Mouse (Mus musculus) limb, embryonic 14.5 days (tissue): ENCODE measurements around the gene Lrrc75b. TPM values are rescaled to one million over a fixed set of nuclear protein-coding genes. Genes with fewer than 3 reads are reported as not detected.
"Not testable (repeated sequence)": the region's sequence is repeated elsewhere in the genome, so short reads cannot be mapped to it uniquely, and the experiment has no call there.

Experiments used
- ATAC-seq: fragments of 200-750 bp; cut with Nextera tagmentation; 2 replicates; pipeline ENCODE4 v1.8.0; 2017; ENCODE audit warnings: low read depth, moderate number of reproducible peaks, moderate TSS enrichment; ENCODE audit not compliant: low FRiP score
- DNase-seq: peaks from one replicate; pipeline ENCODE4 v3.0.0-alpha.2; 2015; ENCODE audit warnings: low spot score
- H3K27ac ChIP-seq: fragments of 300-500 bp; sonication (generic); replicated peaks from 2 replicates; pipeline ENCODE4 v1.5.1; 2014; ENCODE audit warnings: low read depth, mild to moderate bottlenecking, low read length, moderate library complexity, mixed read lengths
- H3K27me3 ChIP-seq: fragments of 300-500 bp; sonication (generic); 2 replicates; pipeline ENCODE4 v1.6.1; 2014; ENCODE audit warnings: low read length, mixed read lengths; ENCODE audit not compliant: control insufficient read depth, insufficient read depth
- H3K36me3 ChIP-seq: fragments of 300-500 bp; sonication (generic); 2 replicates; pipeline ENCODE4 v1.6.1; 2014; ENCODE audit warnings: mild to moderate bottlenecking, low read length, moderate library complexity, mixed read lengths; ENCODE audit not compliant: control insufficient read depth, insufficient read depth
- H3K4me1 ChIP-seq: fragments of 300-500 bp; sonication (generic); 2 replicates; pipeline ENCODE4 v1.6.1; 2014; ENCODE audit warnings: antibody characterized with exemption, low read length, mixed read lengths; ENCODE audit not compliant: control insufficient read depth, insufficient read depth
- H3K4me2 ChIP-seq: fragments of 300-500 bp; sonication (generic); replicated peaks from 2 replicates; pipeline ENCODE4 v1.6.1; 2014; ENCODE audit warnings: low read depth, mild to moderate bottlenecking, low read length, moderate library complexity; ENCODE audit not compliant: severe bottlenecking
- H3K4me3 ChIP-seq: fragments of 300-500 bp; sonication (generic); replicated peaks from 2 replicates; pipeline ENCODE4 v1.5.1; 2014; ENCODE audit warnings: low read length
- H3K9ac ChIP-seq: fragments of 300-500 bp; sonication (generic); 2 replicates; pipeline ENCODE4 v1.6.1; 2014; ENCODE audit warnings: mild to moderate bottlenecking, low read depth, low read length, moderate library complexity; ENCODE audit not compliant: severe bottlenecking
- H3K9me3 ChIP-seq: fragments of 300-500 bp; sonication (generic); 2 replicates; pipeline ENCODE4 v1.6.1; 2016; ENCODE audit warnings: low read length; ENCODE audit not compliant: control insufficient read depth
- POLR2A ChIP-seq: fragments of 200-500 bp; IDR thresholded peaks from 2 replicates; pipeline ENCODE4 v1.8.0; 2012; ENCODE audit warnings: inconsistent platforms, mild to moderate bottlenecking, moderate library complexity, borderline replicate concordance; ENCODE audit not compliant: insufficient read depth, insufficient read length; ENCODE audit errors: extremely low read depth
- WGBS: fragments of 180-500 bp; shearing (Covaris S2); extraction: QIAGEN DNeasy Blood & Tissue Kit; methylation state at CpG from one replicate; pipeline ENCODE4 v1.1.7; 2014; 5-methylcytosine and 5-hydroxymethylcytosine counted together
- polyA plus RNA-seq, 2 experiments: library from polyadenylated mRNA; depleted of rRNA in 1 of 2; stranded (reverse) in 1 of 2; unstranded in 1 of 2; fragments of >200 nt; fragmentation: Nextera tagmentation in 1 of 2; extraction: Ambion mirVana in 1 of 2; gene quantifications; 2 replicates each; pipeline versions ENCODE4 v1.2.1 to v1.2.3; 2012 to 2014

Gene Lrrc75b
- polyA plus RNA-seq, 2 experiments = 2.5 to 3.2 TPM

DNA sequence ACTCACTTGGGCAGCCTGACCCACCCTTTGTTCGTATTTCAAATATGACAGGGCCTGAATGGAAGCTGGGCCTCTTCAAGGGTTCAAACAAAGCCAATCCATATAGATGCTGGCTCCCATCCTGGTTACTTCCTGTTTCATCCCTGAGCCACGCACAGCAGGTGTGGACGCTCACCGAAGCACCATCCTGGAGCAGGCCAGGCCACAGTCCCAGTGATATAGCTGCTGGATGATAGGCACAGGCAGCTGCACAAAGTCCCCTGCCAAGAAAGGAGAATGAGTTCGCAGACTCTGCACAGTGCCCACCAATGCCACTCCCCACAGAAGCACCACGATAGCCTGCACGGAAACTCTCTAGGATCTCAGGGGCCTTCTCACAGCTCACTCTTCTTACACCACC lies 48.2 kb downstream of the Lrrc75b start:
- 92% methylated on average over 7 of the region's 7 CpGs for WGBS
- peaks cover 51% of the 10 kb centered on the region for H3K36me3 ChIP-seq

DNA sequence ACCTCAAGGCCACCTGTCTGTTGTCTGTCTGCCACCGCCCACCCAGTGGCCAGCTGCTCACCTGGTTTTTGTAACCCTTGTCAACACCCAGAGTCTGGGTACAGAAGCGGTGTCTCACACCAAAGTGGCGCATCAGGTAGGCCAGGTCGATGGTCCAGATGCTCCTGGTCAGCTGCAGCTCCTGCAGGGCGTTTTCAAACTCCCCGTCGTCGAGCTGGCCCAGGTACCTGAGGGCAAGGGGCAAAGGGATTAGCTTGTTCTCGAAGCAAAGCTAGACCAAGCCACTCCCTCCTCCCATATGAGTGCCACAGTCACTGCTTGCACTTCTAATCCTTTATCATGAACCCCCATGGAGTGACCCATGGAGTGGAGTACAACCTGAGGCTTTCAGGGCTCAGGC lies 49.1 kb downstream of the Lrrc75b start:
- Histone ChIP-seq H3K27ac (no peak overlapping the region), H3K36me3 (peaks cover 53% of the 10 kb centered on the region), H3K4me3 (no peak overlapping the region), H3K27me3 (no peaks in the 10 kb centered on the region), H3K4me1 (peaks cover 5% of the 10 kb centered on the region; the same call in 1 of the 2 replicates), H3K4me2 (no peak overlapping the region), H3K9me3 (no peaks in the 10 kb centered on the region), H3K9ac (no peak overlapping the region)
- no peak for DNase-seq
- no peak for ATAC-seq
- no peak for TF ChIP-seq POLR2A
- 87% methylated on average over 9 of the region's 9 CpGs for WGBS

More for the DNA sequence above, 48.2 kb downstream of the Lrrc75b start:
- Histone ChIP-seq H3K4me2 (no peak overlapping the region), H3K27ac (no peak overlapping the region), H3K9ac (no peak overlapping the region), H3K27me3 (no peaks in the 10 kb centered on the region), H3K9me3 (no peaks in the 10 kb centered on the region), H3K4me1 (peaks cover 10% of the 10 kb centered on the region; the same call in 1 of the 2 replicates), H3K4me3 (no peak overlapping the region)
- TF ChIP-seq POLR2A = no peak
- no peak for DNase-seq
- ATAC-seq = no peak

- no peaks in the 10 kb centered on the region for H3K4me1 ChIP-seq
- peaks cover 53% of the 10 kb centered on the region for H3K36me3 ChIP-seq
- no peaks in the 10 kb centered on the region for H3K27me3 ChIP-seq
- H3K9ac ChIP-seq = no peak overlapping the region
- no peak overlapping the region for H3K4me3 ChIP-seq
- no peak overlapping the region for H3K4me2 ChIP-seq
- no peaks in the 10 kb centered on the region for H3K9me3 ChIP-seq
- no peak for DNase-seq
- no peak overlapping the region for H3K27ac ChIP-seq
- no peak for TF ChIP-seq POLR2A
- 92% methylated on average over 7 of the region's 7 CpGs for WGBS
- no peak for ATAC-seq
Observed at GRCm38 (mm10) chr10:75510446-75510845, 49.7 kb downstream of the Lrrc75b start.

DNA sequence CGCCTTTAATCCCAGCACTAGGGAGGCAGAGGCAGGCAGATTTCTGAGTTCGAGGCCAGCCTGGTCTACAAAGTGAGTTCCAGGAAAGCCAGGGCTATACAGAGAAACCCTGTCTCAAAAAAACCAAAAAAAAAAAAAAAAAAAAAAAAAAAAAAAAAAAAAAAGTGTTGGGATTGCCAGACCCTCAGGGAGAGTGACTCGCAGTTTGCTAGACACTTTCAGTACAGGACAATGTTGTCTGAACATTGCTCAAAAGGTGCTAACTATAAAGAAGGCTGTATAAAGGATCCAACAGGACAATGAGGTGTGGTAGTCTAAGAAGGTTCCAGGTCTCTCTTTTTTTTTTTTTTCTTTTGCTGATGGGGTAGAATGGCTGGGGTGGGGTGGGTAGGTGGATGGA lies 54.2 kb downstream of the Lrrc75b start:
- not testable (repeated sequence) for H3K9ac ChIP-seq, DNase-seq, H3K27me3 ChIP-seq, H3K4me1 ChIP-seq, H3K9me3 ChIP-seq, ATAC-seq, H3K27ac ChIP-seq, H3K4me3 ChIP-seq, H3K4me2 ChIP-seq
- 86% methylated on average over 3 of the region's 3 CpGs for WGBS
- peaks cover 42% of the 10 kb centered on the region for H3K36me3 ChIP-seq

- Histone ChIP-seq H3K9ac (no peak overlapping the region), H3K9me3 (no peaks in the 10 kb centered on the region), H3K27me3 (no peaks in the 10 kb centered on the region), H3K27ac (no peak overlapping the region), H3K4me3 (no peak overlapping the region), H3K36me3 (peaks cover 34% of the 10 kb centered on the region), H3K4me1 (no peaks in the 10 kb centered on the region), H3K4me2 (no peak overlapping the region)
- DNase-seq (no peak), ATAC-seq (no peak)
- TF ChIP-seq POLR2A = no peak
- 65% methylated on average over 3 of the region's 3 CpGs for WGBS
Observed at GRCm38 (mm10) chr10:75505130-75505495, 55.0 kb downstream of the Lrrc75b start.

- WGBS = 85% methylated on average over 8 of the region's 8 CpGs
- no peak overlapping the region for H3K9ac ChIP-seq
- H3K4me1 ChIP-seq = no peaks in the 10 kb centered on the region
- no peak overlapping the region for H3K27ac ChIP-seq
- TF ChIP-seq POLR2A = no peak
- DNase-seq (no peak), ATAC-seq (no peak)
- no peaks in the 10 kb centered on the region for H3K9me3 ChIP-seq
- no peak overlapping the region for H3K4me2 ChIP-seq
- H3K27me3 ChIP-seq = no peaks in the 10 kb centered on the region
- no peak overlapping the region for H3K4me3 ChIP-seq
- peaks cover 28% of the 10 kb centered on the region for H3K36me3 ChIP-seq
Observed at GRCm38 (mm10) chr10:75504234-75505129, 55.6 kb downstream of the Lrrc75b start.
